ENCODE assay signal across 8 mouse cellular contexts in the genomic region with DNA sequence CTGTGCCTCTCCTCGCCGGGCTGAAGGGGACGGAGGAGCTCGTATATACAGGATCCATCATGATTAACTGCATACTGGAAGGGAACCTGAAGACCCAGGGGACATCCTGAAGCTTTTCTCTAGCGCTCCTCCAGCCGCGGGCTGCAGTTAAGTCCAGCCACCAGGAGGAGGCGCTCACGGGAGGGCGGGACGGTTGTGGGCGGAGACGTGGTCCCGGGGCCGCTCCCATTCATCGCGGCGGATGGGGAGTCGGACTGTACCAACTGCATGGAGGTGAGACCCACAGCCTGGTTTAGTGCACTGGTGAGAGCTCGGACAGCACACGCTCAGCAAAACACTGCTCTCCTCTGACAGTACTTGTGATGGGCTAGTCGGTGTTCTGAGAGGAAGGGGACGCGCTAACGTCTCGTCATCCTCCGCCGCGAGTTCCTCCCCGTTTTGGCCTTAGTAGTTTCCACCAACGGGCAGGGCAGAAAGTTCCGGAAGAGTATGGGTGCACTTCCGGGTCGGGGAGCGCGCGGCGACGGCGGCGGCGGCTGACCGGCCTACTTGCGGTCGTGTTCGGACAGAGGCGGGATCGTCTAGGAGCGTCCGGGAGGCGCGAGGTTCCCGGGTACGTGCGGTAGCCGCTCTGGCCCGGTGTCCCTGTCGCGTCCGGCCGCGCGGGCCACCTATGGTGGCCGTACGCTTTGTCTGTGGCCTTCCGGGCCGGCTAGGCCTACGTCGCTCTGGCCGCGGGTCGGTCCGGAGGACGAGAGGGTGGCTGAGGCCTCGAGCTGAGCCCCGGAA. TPM values are rescaled to one million over a fixed set of nuclear protein-coding genes. Genes with fewer than 3 reads are reported as not detected.
DNase-seq lines count a peak whose midpoint lies in the region; ATAC-seq and TF ChIP-seq lines count a peak whose summit lies in the region.

TSS of gene Phrf1 (plus strand) at position 506 of the 789 bp plus-strand sequence.

- DNase-seq in ES-CJ7 (ENCODE audit: low read depth, low spot score) = peak; percentile 91
- DNase-seq in cerebellum, adult 11 months = peak; percentile 91
- peak; percentile 80 for DNase-seq in heart, postnatal 25 days (ENCODE audit: low spot score)
- DNase-seq in layer of hippocampus, adult 18-20 months (ENCODE audit: low spot score in 2 of 2) = peak; percentile 86 to 91
- DNase-seq in lung, adult 2 months = peak; percentile 93
- DNase-seq in thymus, adult 18-20 months = peak; percentile 77 to 81

- peaks cover 20% of the 10 kb centered on the region for H3K36me3 ChIP-seq in forebrain, embryonic 15.5 days

- H3K4me1 ChIP-seq in forebrain, embryonic 15.5 days = peaks cover 24% of the 10 kb centered on the region
- peaks cover 8% of the 10 kb centered on the region for H3K4me1 ChIP-seq in lung, adult 2 months (ENCODE audit: control insufficient read depth, insufficient read depth, low read length)

- intact Hi-C loops in heart, postnatal 25 days (cut with DNase I) = no loop called here

- under 1% methylated on average over 76 of the region's 76 CpGs for WGBS in forebrain, embryonic 15.5 days
- under 1% methylated on average over 73 of the region's 76 CpGs for WGBS in lung, adult 2 months

- H3K9ac ChIP-seq in forebrain, embryonic 15.5 days (replicated peaks) = peak within 1 kb of the TSS; percentile 91

- peak; percentile 96 for ATAC-seq in forebrain, embryonic 15.5 days (replicated peaks)
- ATAC-seq in neutrophil, adult 5-6 weeks (ENCODE audit: extremely low read depth, insufficient number of reproducible peaks, low FRiP score, poor library complexity, severe bottlenecking) = peak; percentile 97

- peak; percentile 69 for TF ChIP-seq CTCF in lung, adult 2 months (IDR thresholded peaks at IDR 0.05; ENCODE audit: insufficient read depth, low read length)

- H3K4me3 ChIP-seq in forebrain, embryonic 15.5 days = peak within 1 kb of the TSS; percentile 90
- H3K4me3 ChIP-seq in lung, adult 2 months (replicated peaks; ENCODE audit: extremely low read depth, low read depth, low read length) = peak within 1 kb of the TSS; percentile 70

- H3K4me2 ChIP-seq in forebrain, embryonic 15.5 days (replicated peaks) = peak within 1 kb of the TSS; percentile 82

- H3K27me3 ChIP-seq in forebrain, embryonic 15.5 days = no peaks in the 10 kb centered on the region

- peak; percentile 81 for TF ChIP-seq POLR2A in lung, adult 2 months (IDR thresholded peaks at IDR 0.05; ENCODE audit: borderline replicate concordance, extremely low read depth, low read depth, low read length)

- peak within 1 kb of the TSS; percentile 98 for H3K27ac ChIP-seq in forebrain, embryonic 15.5 days (replicated peaks)

- H3K9me3 ChIP-seq in forebrain, embryonic 15.5 days = no peaks in the 10 kb centered on the region

RNA-seq across cellular contexts. Expression of gene Phrf1, which starts in this region (rescaled TPM):
- 80.2 and 81.8 TPM in 2 replicates for polyA plus RNA-seq in forebrain, embryonic 15.5 days (2015; fragmentation: Nextera tagmentation; extraction: Ambion mirVana)
- 10 to 100 TPM; 29.8 to 31.6 TPM for total RNA-seq in heart, postnatal 25 days (2021)
- total RNA-seq in layer of hippocampus, adult 18-20 months (2021) = 10 to 100 TPM; 76.9 to 78.8 TPM
- 18.9 and 22.5 TPM in 2 replicates for polyA plus RNA-seq in lung, adult 2 months (2012; rRNA removed)
- total RNA-seq in neutrophil, adult 5-6 weeks (2017) = 82.6 and 97.8 TPM in 2 replicates

Comparison
In these comparisons a context has a peak if more than half of its experiments do, and no peak if none do; other contexts are left out.
1. Peak in every context shown above with its lines: DNase-seq, ATAC-seq, H3K4me3 ChIP-seq and H3K27ac ChIP-seq.